Mouse (Mus musculus): ENCODE measurements around the gene Olfr993.

DNA sequence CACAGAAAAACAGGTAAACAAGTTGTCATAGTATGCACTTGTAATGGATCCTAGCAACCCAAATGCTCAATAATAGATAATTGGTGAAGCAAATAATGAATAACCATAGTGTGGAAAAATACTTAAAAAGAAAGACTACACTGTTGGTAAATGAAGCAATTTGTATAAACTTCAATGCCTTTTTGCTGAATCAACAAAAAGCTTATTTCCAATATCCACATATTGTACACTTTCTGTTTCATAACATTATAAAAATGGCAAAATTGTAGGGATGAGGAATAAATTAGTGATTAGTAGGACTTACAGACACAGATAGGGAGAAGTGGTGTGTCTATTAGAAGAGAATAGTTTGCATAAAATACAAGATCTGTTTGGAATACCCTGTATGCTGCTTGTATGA lies 27.9 kb upstream of the Olfr993 start:
- TF ChIP-seq CTCF (IDR thresholded peaks at IDR 0.05; ENCODE audit: borderline replicate concordance, control insufficient read depth, extremely low read depth, insufficient read depth, low read length, poor library complexity) = no peak
- TF ChIP-seq POLR2A (IDR thresholded peaks at IDR 0.05; ENCODE audit: control insufficient read depth, extremely low read depth, insufficient read depth, low read length, poor library complexity) = no peak

All from thymus, adult 2 months (tissue).